Mouse (Mus musculus) forebrain, postnatal 0 days (tissue): ENCODE measurements at regions not wholly inside any gene's neighbourhood (a gene's known extent, or its start where the extent isn't known, plus 50 kb on each side); places are given as distances from the start of the nearest gene placed in this dataset.
"Not testable (repeated sequence)": the region's sequence is repeated elsewhere in the genome, so short reads cannot be mapped to it uniquely, and the experiment has no call there.

Source experiments
- ATAC-seq: fragments of 200-750 bp; cut with Nextera tagmentation; 2 replicates; pipeline ENCODE4 v1.8.0; 2017; ENCODE audit warnings: mild to moderate bottlenecking, moderate library complexity
- DNase-seq: peaks from one replicate; pipeline ENCODE4 v3.0.0-alpha.2; 2015
- H3K27ac ChIP-seq: fragments of 300-500 bp; sonication (generic); 2 replicates; pipeline ENCODE4 v1.5.1; 2014; ENCODE audit warnings: low read depth, mild to moderate bottlenecking, antibody characterized with exemption, low read length, moderate library complexity, mixed read lengths
- H3K27me3 ChIP-seq: fragments of 300-500 bp; sonication (generic); 2 replicates; pipeline ENCODE4 v1.6.1; 2014; ENCODE audit warnings: mild to moderate bottlenecking, low read length, mixed read lengths; ENCODE audit not compliant: insufficient read depth
- H3K36me3 ChIP-seq: fragments of 300-500 bp; sonication (generic); 2 replicates; pipeline ENCODE4 v1.6.1; 2014; ENCODE audit warnings: mild to moderate bottlenecking, moderate library complexity; ENCODE audit not compliant: insufficient read depth
- H3K4me1 ChIP-seq: fragments of 300-500 bp; sonication (generic); 2 replicates; pipeline ENCODE4 v1.6.1; 2014; ENCODE audit warnings: antibody characterized with exemption; ENCODE audit not compliant: insufficient read depth
- H3K4me2 ChIP-seq: fragments of 300-500 bp; sonication (generic); 2 replicates; pipeline ENCODE4 v1.6.1; 2014; ENCODE audit warnings: low read depth, mild to moderate bottlenecking, moderate library complexity
- H3K4me3 ChIP-seq: fragments of 300-500 bp; sonication (generic); 2 replicates; pipeline ENCODE4 v1.5.1; 2014; ENCODE audit warnings: low read depth, low read length, mixed read lengths
- H3K9ac ChIP-seq: fragments of 300-500 bp; sonication (generic); 2 replicates; pipeline ENCODE4 v1.6.1; 2014; ENCODE audit warnings: mild to moderate bottlenecking
- H3K9me3 ChIP-seq: fragments of 300-500 bp; sonication (generic); 2 replicates; pipeline ENCODE4 v1.6.1; 2016; ENCODE audit warnings: low read length
- CTCF ChIP-seq: sonication (generic); IDR thresholded peaks from 2 replicates; pipeline ENCODE4 v1.5.1; 2016; ENCODE audit warnings: antibody characterized with exemption, control low read depth, low read depth
- WGBS: fragments of 180-500 bp; shearing (Covaris S2); extraction: QIAGEN DNeasy Blood & Tissue Kit; methylation state at CpG from one replicate; pipeline ENCODE4 v1.1.7; 2014; 5-methylcytosine and 5-hydroxymethylcytosine counted together

- H3K27ac ChIP-seq, H3K4me2 ChIP-seq, H3K9me3 ChIP-seq, H3K27me3 ChIP-seq, ATAC-seq, H3K4me3 ChIP-seq, H3K9ac ChIP-seq, H3K36me3 ChIP-seq, DNase-seq, H3K4me1 ChIP-seq: not testable (repeated sequence)
- 69% methylated on average over 4 of the region's 4 CpGs for WGBS
Measured at GRCm38 (mm10) chr16:31370590-31371092, 51.4 kb upstream of the Bdh1 start.

GRCm38 (mm10) chr16:31369849-31370248 lies 52.2 kb upstream of the Bdh1 start:
- no peak for TF ChIP-seq CTCF
- ATAC-seq: no peak
- 92% methylated on average over 13 of the region's 13 CpGs for WGBS

GRCm38 (mm10) chr16:31367521-31368245 lies 53.1 kb upstream of the Apod start:
- H3K9ac ChIP-seq: no peak overlapping the region
- DNase-seq (no peak), ATAC-seq (peak; percentile 68)
- H3K4me3 ChIP-seq: no peak overlapping the region
- H3K36me3 ChIP-seq: no peaks in the 10 kb centered on the region
- no peak overlapping the region for H3K4me2 ChIP-seq
- H3K27me3 ChIP-seq: no peaks in the 10 kb centered on the region
- no peaks in the 10 kb centered on the region for H3K4me1 ChIP-seq
- no peaks in the 10 kb centered on the region for H3K9me3 ChIP-seq
- TF ChIP-seq CTCF: no peak
- no peak overlapping the region for H3K27ac ChIP-seq
- 56% methylated on average over 6 of the region's 6 CpGs for WGBS

More at GRCm38 (mm10) chr16:31369849-31370248, 52.2 kb upstream of the Bdh1 start:
- Histone ChIP-seq H3K27ac (no peak overlapping the region), H3K4me3 (no peak overlapping the region), H3K9ac (no peak overlapping the region), H3K4me2 (no peak overlapping the region), H3K27me3 (no peaks in the 10 kb centered on the region), H3K36me3 (no peaks in the 10 kb centered on the region), H3K4me1 (no peaks in the 10 kb centered on the region), H3K9me3 (no peaks in the 10 kb centered on the region)
- DNase-seq: no peak

GRCm38 (mm10) chr16:31366033-31366432 lies 51.4 kb upstream of the Apod start:
- no peak for TF ChIP-seq CTCF
- no peak for ATAC-seq

GRCm38 (mm10) chr16:31364475-31364874 lies 49.9 kb upstream of the Apod start:
- DNase-seq: no peak

More at GRCm38 (mm10) chr16:31366033-31366432, 51.4 kb upstream of the Apod start:
- no peak for DNase-seq
- no peak overlapping the region for H3K27ac ChIP-seq
- WGBS: 85% methylated on average over 4 of the region's 4 CpGs
- H3K4me3 ChIP-seq: no peak overlapping the region
- H3K4me1 ChIP-seq: no peaks in the 10 kb centered on the region
- H3K4me2 ChIP-seq: no peak overlapping the region
- no peak overlapping the region for H3K9ac ChIP-seq
- H3K36me3 ChIP-seq: no peaks in the 10 kb centered on the region
- no peaks in the 10 kb centered on the region for H3K9me3 ChIP-seq
- no peaks in the 10 kb centered on the region for H3K27me3 ChIP-seq

More at GRCm38 (mm10) chr16:31364475-31364874, 49.9 kb upstream of the Apod start:
- H3K9me3 ChIP-seq: no peaks in the 10 kb centered on the region
- no peak overlapping the region for H3K9ac ChIP-seq
- ATAC-seq: peak; percentile 59
- no peak overlapping the region for H3K27ac ChIP-seq
- no peaks in the 10 kb centered on the region for H3K36me3 ChIP-seq
- no peak overlapping the region for H3K4me2 ChIP-seq
- no peak for TF ChIP-seq CTCF
- WGBS: 56% methylated on average over 7 of the region's 7 CpGs
- no peaks in the 10 kb centered on the region for H3K4me1 ChIP-seq
- H3K4me3 ChIP-seq: no peak overlapping the region
- H3K27me3 ChIP-seq: no peaks in the 10 kb centered on the region
